Mouse (Mus musculus) G1E (cell line): ENCODE measurements around the gene Ap2a1.

ENCODE experiments used
- CTCF ChIP-seq: IDR thresholded peaks from 2 replicates; pipeline ENCODE4 v1.5.1; 2012; ENCODE audit warnings: low read depth, low read length, inconsistent platforms, mixed read lengths
- GATA1 ChIP-seq: IDR thresholded peaks from 2 replicates; pipeline ENCODE4 v1.6.1; 2012; ENCODE audit warnings: borderline replicate concordance, low read length, inconsistent platforms, mixed read lengths
- GATA2 ChIP-seq: IDR thresholded peaks from 2 replicates; pipeline ENCODE4 v1.6.1; 2012; ENCODE audit warnings: low read depth, low read length, inconsistent platforms, borderline replicate concordance
- POLR2AphosphoS5 ChIP-seq: IDR thresholded peaks from 2 replicates; pipeline ENCODE4 v1.6.1; 2012; ENCODE audit warnings: low read depth, low read length, inconsistent platforms; ENCODE audit not compliant: insufficient replicate concordance
- TAL1 ChIP-seq: conservative IDR thresholded peaks from 2 replicates; pipeline ENCODE4 v1.6.1; 2012; ENCODE audit warnings: low read depth, low read length, inconsistent platforms, mixed read lengths

GRCm38 (mm10) chr7:44905430-44905829 is 23.9 kb downstream of the Ap2a1 start:
- TF ChIP-seq CTCF, result no peak
- no peak for TF ChIP-seq TAL1
- no peak for TF ChIP-seq GATA1
- TF ChIP-seq GATA2, result no peak
- TF ChIP-seq POLR2AphosphoS5, result no peak
